ENCODE assay signal across 8 mouse cellular contexts in genomic region chr5:127616884-127617635, GRCm38 (mm10). TPM values are rescaled to one million over a fixed set of nuclear protein-coding genes. Genes with fewer than 3 reads are reported as not detected.
DNase-seq lines count a peak whose midpoint lies in the region; ATAC-seq and TF ChIP-seq lines count a peak whose summit lies in the region.

No protein-coding gene starts in this region.

- TF ChIP-seq EP300 in ES-Bruce4 (IDR thresholded peaks at IDR 0.05; ENCODE audit: insufficient read depth, low read depth, low read length), result 0 out of 2 replicates have a peak, but pooled peaks have one; percentile 14
- TF ChIP-seq EP300 in liver, postnatal 0 days (IDR thresholded peaks at IDR 0.05; ENCODE audit: low read depth), result peak; percentile 83

- peak; percentile 99 for DNase-seq in heart, postnatal 10 days
- peak; percentile 92 for DNase-seq in large intestine, adult 2 months (ENCODE audit: low read depth, low spot score)
- peak; percentile 96 for DNase-seq in liver, postnatal 0 days
- peak; percentile 98 for DNase-seq in testis, postnatal 10 days (ENCODE audit: low spot score)

- intact Hi-C loops in heart, postnatal 10 days (cut with DNase I), result no loop called here

- peak overlapping the region; percentile 91 for H3K4me3 ChIP-seq in ES-Bruce4 (ENCODE audit: low read depth, low read length)
- H3K4me3 ChIP-seq in forebrain, embryonic 13.5 days, result peak overlapping the region; percentile 92
- H3K4me3 ChIP-seq in liver, postnatal 0 days (ENCODE audit: low read depth, low read length), result peak overlapping the region; percentile 97
- peak overlapping the region; percentile 98 for H3K4me3 ChIP-seq in neural tube, embryonic 14.5 days (ENCODE audit: low read depth, low read length)

- peaks cover 3% of the 10 kb centered on the region for H3K4me1 ChIP-seq in ES-Bruce4 (ENCODE audit: control insufficient read depth, insufficient read depth, low read length)
- H3K4me1 ChIP-seq in forebrain, embryonic 13.5 days, result peaks cover 33% of the 10 kb centered on the region
- H3K4me1 ChIP-seq in liver, postnatal 0 days (ENCODE audit: insufficient read depth), result peaks cover 40% of the 10 kb centered on the region
- H3K4me1 ChIP-seq in neural tube, embryonic 14.5 days (ENCODE audit: control insufficient read depth, insufficient read depth, low read length), result peaks cover 19% of the 10 kb centered on the region

- no peaks in the 10 kb centered on the region for H3K36me3 ChIP-seq in ES-Bruce4 (ENCODE audit: control insufficient read depth, insufficient read depth, low read length, poor library complexity, severe bottlenecking)
- no peaks in the 10 kb centered on the region for H3K36me3 ChIP-seq in forebrain, embryonic 13.5 days (ENCODE audit: poor library complexity, severe bottlenecking)
- H3K36me3 ChIP-seq in liver, postnatal 0 days (replicated peaks; ENCODE audit: insufficient read depth, low read length), result no peaks in the 10 kb centered on the region
- H3K36me3 ChIP-seq in neural tube, embryonic 14.5 days (ENCODE audit: control insufficient read depth, insufficient read depth, low read length), result no peaks in the 10 kb centered on the region

- H3K27me3 ChIP-seq in ES-Bruce4 (ENCODE audit: control insufficient read depth, insufficient read depth, low read length, poor library complexity, severe bottlenecking), result no peaks in the 10 kb centered on the region
- no peaks in the 10 kb centered on the region; the same call in 1 of the 2 replicates for H3K27me3 ChIP-seq in forebrain, embryonic 13.5 days
- no peaks in the 10 kb centered on the region for H3K27me3 ChIP-seq in liver, postnatal 0 days (ENCODE audit: insufficient read depth, low read length)
- no peaks in the 10 kb centered on the region for H3K27me3 ChIP-seq in neural tube, embryonic 14.5 days (ENCODE audit: control insufficient read depth, insufficient read depth, low read length)

- peak overlapping the region; percentile 98 for H3K4me2 ChIP-seq in forebrain, embryonic 13.5 days
- peak overlapping the region; percentile 90 for H3K4me2 ChIP-seq in liver, postnatal 0 days (ENCODE audit: low read depth, low read length)
- peak overlapping the region; percentile 98 for H3K4me2 ChIP-seq in neural tube, embryonic 14.5 days (ENCODE audit: low read depth, low read length)

- ATAC-seq in cerebellum, adult (ENCODE audit: insufficient number of reproducible peaks, low FRiP score, low TSS enrichment), result peak; percentile 92
- peak; percentile 96 for ATAC-seq in forebrain, embryonic 13.5 days
- ATAC-seq in liver, postnatal 0 days, result peak; percentile 93
- ATAC-seq in neural tube, embryonic 14.5 days (ENCODE audit: low read depth), result peak; percentile 93

- TF ChIP-seq POLR2A in ES-Bruce4 (IDR thresholded peaks at IDR 0.05; ENCODE audit: insufficient read depth, low read length), result no peak

- no peaks in the 10 kb centered on the region for H3K9me3 ChIP-seq in ES-Bruce4 (replicated peaks; ENCODE audit: control insufficient read depth, insufficient read depth, low read length, poor library complexity, severe bottlenecking)
- H3K9me3 ChIP-seq in forebrain, embryonic 13.5 days (replicated peaks), result no peaks in the 10 kb centered on the region
- no peaks in the 10 kb centered on the region for H3K9me3 ChIP-seq in liver, postnatal 0 days (ENCODE audit: low read length)
- H3K9me3 ChIP-seq in neural tube, embryonic 14.5 days (ENCODE audit: control insufficient read depth, low read length), result no peaks in the 10 kb centered on the region

- H3K9ac ChIP-seq in ES-Bruce4 (ENCODE audit: low read depth, poor library complexity, severe bottlenecking), result peak overlapping the region; percentile 90
- peak overlapping the region; percentile 98 for H3K9ac ChIP-seq in forebrain, embryonic 13.5 days
- peak overlapping the region; percentile 98 for H3K9ac ChIP-seq in liver, postnatal 0 days (replicated peaks)
- H3K9ac ChIP-seq in neural tube, embryonic 14.5 days (replicated peaks; ENCODE audit: low read depth, low read length), result peak overlapping the region; percentile 99

- no peak overlapping the region for H3K27ac ChIP-seq in ES-Bruce4 (ENCODE audit: insufficient read depth, low read length)
- peak overlapping the region; percentile 63 for H3K27ac ChIP-seq in forebrain, embryonic 13.5 days
- peak overlapping the region; percentile 95 for H3K27ac ChIP-seq in liver, postnatal 0 days (ENCODE audit: low read depth)
- H3K27ac ChIP-seq in neural tube, embryonic 14.5 days (ENCODE audit: low read depth, low read length), result peak overlapping the region; percentile 66

- under 1% methylated on average over 86 of the region's 91 CpGs for WGBS in forebrain, embryonic 13.5 days
- under 1% methylated on average over 90 of the region's 91 CpGs for WGBS in large intestine, adult 2 months
- WGBS in liver, postnatal 0 days (ENCODE audit: insufficient replicate concordance), result 3% methylated on average over 78 of the region's 91 CpGs
- 0% methylated on average over 65 of the region's 91 CpGs for WGBS in neural tube, embryonic 14.5 days

- TF ChIP-seq CTCF in ES-Bruce4 (IDR thresholded peaks at IDR 0.05; ENCODE audit: low read depth, low read length), result no peak
- TF ChIP-seq CTCF in liver, postnatal 0 days (IDR thresholded peaks at IDR 0.05; ENCODE audit: low read depth), result no peak

RNA-seq across cellular contexts. Expression of gene Glt1d1, which starts 15.0 kb away (rescaled TPM):
- polyA plus RNA-seq in ES-Bruce4 (2011; ENCODE audit: insufficient read depth, insufficient read length, low read depth, missing spikeins), result 22.8 and 25.5 TPM in 2 replicates
- 1.1 and 1.3 TPM in 2 replicates for polyA plus RNA-seq in forebrain, embryonic 13.5 days (2015; fragmentation: Nextera tagmentation; extraction: Ambion mirVana)
- total RNA-seq in heart, postnatal 10 days (2021), result not detected
- 1.2 and 1.4 TPM in 2 replicates for polyA plus RNA-seq in large intestine, adult 2 months (2012; rRNA removed)
- polyA plus RNA-seq in liver, postnatal 0 days (2015; fragmentation: Nextera tagmentation; extraction: Ambion mirVana), result 2.6 and 2.9 TPM in 2 replicates
- 1.4 and 2.8 TPM in 2 replicates for polyA plus RNA-seq in neural tube, embryonic 14.5 days (2014; fragmentation: Nextera tagmentation; extraction: Ambion mirVana)

RNA-seq across cellular contexts. Expression of gene Slc15a4, which starts 15.6 kb away (rescaled TPM):
- 18.5 and 19.5 TPM in 2 replicates for polyA plus RNA-seq in ES-Bruce4 (2011; ENCODE audit: insufficient read depth, insufficient read length, low read depth, missing spikeins)
- polyA plus RNA-seq in forebrain, embryonic 13.5 days (2015; fragmentation: Nextera tagmentation; extraction: Ambion mirVana), result 21.2 and 22.4 TPM in 2 replicates
- total RNA-seq in heart, postnatal 10 days (2021), result 10 to 100 TPM; 10.7 to 12.1 TPM
- polyA plus RNA-seq in large intestine, adult 2 months (2012; rRNA removed), result 15.0 and 16.5 TPM in 2 replicates
- polyA plus RNA-seq in liver, postnatal 0 days (2015; fragmentation: Nextera tagmentation; extraction: Ambion mirVana), result 10.4 and 11.3 TPM in 2 replicates
- 21.0 and 21.3 TPM in 2 replicates for polyA plus RNA-seq in neural tube, embryonic 14.5 days (2014; fragmentation: Nextera tagmentation; extraction: Ambion mirVana)
